Mouse (Mus musculus) hindbrain, embryonic 14.5 days (tissue): ENCODE measurements at regions not wholly inside any gene's neighbourhood (a gene's known extent, or its start where the extent isn't known, plus 50 kb on each side); places are given as distances from the start of the nearest gene placed in this dataset.

Source experiments
- ATAC-seq: fragments of 200-750 bp; cut with Nextera tagmentation; 2 replicates; pipeline ENCODE4 v1.8.0; 2017; ENCODE audit warnings: moderate number of reproducible peaks, mild to moderate bottlenecking, moderate TSS enrichment, moderate library complexity; ENCODE audit not compliant: low FRiP score
- DNase-seq: peaks from one replicate; pipeline ENCODE4 v3.0.0-alpha.2; 2015; ENCODE audit warnings: low spot score
- H3K27ac ChIP-seq: fragments of 300-500 bp; sonication (generic); 2 replicates; pipeline ENCODE4 v1.5.1; 2014; ENCODE audit warnings: mild to moderate bottlenecking, moderate library complexity
- H3K27me3 ChIP-seq: fragments of 300-500 bp; sonication (generic); 2 replicates; pipeline ENCODE4 v1.6.1; 2014; ENCODE audit warnings: mild to moderate bottlenecking, low read length, mixed read lengths; ENCODE audit not compliant: control insufficient read depth, insufficient read depth
- H3K36me3 ChIP-seq: fragments of 300-500 bp; sonication (generic); replicated peaks from 2 replicates; pipeline ENCODE4 v1.6.1; 2014; ENCODE audit not compliant: control insufficient read depth, insufficient read depth
- H3K4me1 ChIP-seq: fragments of 300-500 bp; sonication (generic); replicated peaks from 2 replicates; pipeline ENCODE4 v1.6.1; 2014; ENCODE audit warnings: antibody characterized with exemption, low read length, mixed read lengths; ENCODE audit not compliant: control insufficient read depth, insufficient read depth
- H3K4me2 ChIP-seq: fragments of 300-500 bp; sonication (generic); replicated peaks from 2 replicates; pipeline ENCODE4 v1.6.1; 2014; ENCODE audit warnings: mild to moderate bottlenecking, moderate library complexity
- H3K4me3 ChIP-seq: fragments of 300-500 bp; sonication (generic); replicated peaks from 2 replicates; pipeline ENCODE4 v1.5.1; 2014; ENCODE audit warnings: mild to moderate bottlenecking, low read length
- H3K9ac ChIP-seq: fragments of 300-500 bp; sonication (generic); 2 replicates; pipeline ENCODE4 v1.6.1; 2014
- H3K9me3 ChIP-seq: fragments of 300-500 bp; sonication (generic); 2 replicates; pipeline ENCODE4 v1.6.1; 2016; ENCODE audit warnings: low read length; ENCODE audit not compliant: control insufficient read depth
- WGBS: fragments of 180-500 bp; shearing (Covaris S2); extraction: QIAGEN DNeasy Blood & Tissue Kit; methylation state at CpG from one replicate; pipeline ENCODE4 v1.1.7; 2014; 5-methylcytosine and 5-hydroxymethylcytosine counted together

DNA sequence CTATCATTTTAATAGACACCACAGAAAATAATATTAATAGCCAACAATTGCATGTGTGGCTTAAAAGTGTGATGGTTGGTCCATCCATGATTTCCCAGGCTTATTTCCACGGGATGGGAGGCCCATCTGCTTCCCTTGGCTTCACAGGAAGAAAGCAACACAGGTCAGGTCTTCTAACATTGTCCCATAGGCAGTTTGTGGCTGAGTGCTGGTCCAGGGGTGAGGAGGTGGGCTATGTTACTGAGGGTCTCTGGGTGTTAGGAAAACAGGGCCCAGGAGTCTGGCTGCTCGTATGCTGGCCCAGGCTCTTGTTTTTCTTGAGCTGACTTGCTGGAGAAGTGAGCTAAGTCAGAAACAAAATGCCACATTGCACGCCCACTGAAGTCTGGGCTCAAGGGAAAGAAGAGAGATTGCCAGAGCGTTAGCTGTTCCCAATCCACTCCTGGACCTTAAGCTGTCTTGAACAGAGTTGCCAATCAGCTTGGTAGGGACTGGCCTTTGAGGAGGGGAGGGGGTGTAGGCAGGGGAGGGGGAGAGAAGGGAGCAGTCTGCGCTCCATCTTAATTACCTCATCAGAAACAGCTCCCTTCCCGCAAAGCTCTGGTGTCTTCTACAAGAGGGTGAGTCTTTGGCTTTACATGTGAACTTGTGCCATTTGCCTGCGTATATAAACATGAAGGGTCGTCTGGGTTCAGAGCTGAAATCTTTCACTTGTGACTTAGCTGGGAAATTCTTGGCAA is 82.1 kb upstream of the Osr1 start:
- H3K4me3 ChIP-seq, result no peak overlapping the region
- no peak overlapping the region for H3K4me2 ChIP-seq
- no peak overlapping the region for H3K9ac ChIP-seq
- DNase-seq (no peak), ATAC-seq (no peak)
- no peaks in the 10 kb centered on the region for H3K9me3 ChIP-seq
- no peaks in the 10 kb centered on the region for H3K4me1 ChIP-seq
- WGBS, result 80% methylated on average over 8 of the region's 8 CpGs
- no peak overlapping the region for H3K27ac ChIP-seq
- H3K27me3 ChIP-seq, result no peaks in the 10 kb centered on the region
- H3K36me3 ChIP-seq, result no peaks in the 10 kb centered on the region

DNA sequence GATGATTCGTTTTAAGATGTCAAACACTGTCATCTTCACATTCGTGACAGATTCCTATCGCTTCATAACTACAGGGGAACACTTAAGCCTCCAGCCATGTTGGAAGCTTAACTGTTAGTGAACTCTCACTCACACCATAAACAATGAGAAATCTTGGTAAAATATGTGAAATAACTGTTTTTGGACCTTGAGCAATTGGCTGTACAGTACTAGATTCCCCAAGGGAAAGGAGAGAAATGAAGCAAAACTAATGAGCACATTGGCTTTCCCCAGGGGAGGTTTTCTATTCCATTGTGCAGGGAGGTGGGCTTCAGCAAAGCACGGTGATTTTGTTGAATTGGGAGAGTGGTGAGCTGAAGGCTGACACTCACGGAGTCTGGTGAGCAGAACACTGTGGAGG is 56.0 kb upstream of the Osr1 start:
- Histone ChIP-seq H3K27ac (no peak overlapping the region), H3K9me3 (no peaks in the 10 kb centered on the region), H3K9ac (no peak overlapping the region), H3K4me1 (no peaks in the 10 kb centered on the region), H3K27me3 (no peaks in the 10 kb centered on the region), H3K4me3 (no peak overlapping the region), H3K4me2 (no peak overlapping the region), H3K36me3 (no peaks in the 10 kb centered on the region)
- WGBS, result 65% methylated on average over 5 of the region's 5 CpGs
- DNase-seq, result no peak
- ATAC-seq, result no peak

DNA sequence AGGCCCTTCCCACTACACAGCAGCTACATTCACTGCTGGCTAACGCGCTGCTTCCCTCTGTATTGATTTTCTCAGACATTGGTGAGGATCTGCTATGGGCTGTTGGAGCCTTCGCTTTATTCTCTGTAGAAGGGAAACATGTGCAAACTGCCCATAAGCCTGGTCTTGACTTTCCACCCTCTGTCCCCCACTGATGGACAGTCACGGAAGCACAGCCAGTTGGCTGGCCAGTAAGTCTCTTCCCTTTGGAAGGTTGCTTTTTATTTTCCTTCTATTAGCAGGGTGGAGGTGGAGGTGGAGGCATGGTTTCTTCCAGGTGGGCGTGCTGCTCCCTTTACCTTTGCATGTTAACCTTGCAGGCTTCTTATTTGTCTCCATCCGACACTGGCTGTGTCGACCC is 51.1 kb upstream of the Osr1 start:
- Histone ChIP-seq H3K4me2 (no peak overlapping the region), H3K36me3 (no peaks in the 10 kb centered on the region), H3K9ac (no peak overlapping the region), H3K9me3 (no peaks in the 10 kb centered on the region), H3K27ac (no peak overlapping the region), H3K4me3 (no peak overlapping the region), H3K4me1 (no peaks in the 10 kb centered on the region), H3K27me3 (no peaks in the 10 kb centered on the region)
- 81% methylated on average over 7 of the region's 7 CpGs for WGBS
- ATAC-seq (no peak), DNase-seq (no peak)

DNA sequence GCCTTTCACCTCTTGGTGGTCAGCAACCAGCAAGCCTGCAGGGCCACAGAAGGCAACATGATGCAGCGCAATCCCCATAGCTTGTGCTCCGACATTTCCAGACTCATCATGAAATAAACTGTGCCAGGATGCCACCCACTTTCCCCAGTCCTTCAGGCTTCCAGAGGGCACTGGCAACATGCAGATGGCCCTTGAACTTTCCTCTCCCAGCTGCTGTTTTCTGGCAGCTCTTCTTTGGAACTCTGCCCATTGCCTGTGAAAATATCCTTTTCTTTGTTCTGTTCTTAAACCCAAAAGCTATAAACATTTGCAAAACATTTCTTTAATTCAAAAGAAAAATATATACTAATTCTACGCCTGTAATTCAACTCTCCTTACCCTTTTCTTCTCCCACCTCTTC is 50.6 kb upstream of the Osr1 start:
- ATAC-seq (no peak), DNase-seq (no peak)
- H3K27ac ChIP-seq, result no peak overlapping the region
- no peaks in the 10 kb centered on the region for H3K27me3 ChIP-seq
- no peak overlapping the region for H3K4me2 ChIP-seq
- WGBS, result 78% methylated on average over 3 of the region's 3 CpGs
- no peak overlapping the region for H3K9ac ChIP-seq
- H3K9me3 ChIP-seq, result no peaks in the 10 kb centered on the region
- H3K4me1 ChIP-seq, result no peaks in the 10 kb centered on the region
- H3K4me3 ChIP-seq, result no peak overlapping the region
- no peaks in the 10 kb centered on the region for H3K36me3 ChIP-seq
